Mouse (Mus musculus) intestine, postnatal 0 days (tissue): ENCODE data around the gene Egfl8. TPM values are rescaled to one million over a fixed set of nuclear protein-coding genes. Genes with fewer than 3 reads are reported as not detected.
A peak's percentile ranks its signal among the peaks of the same experiment; 100 is the strongest.

Experiments
- ATAC-seq: fragments of 200-750 bp; cut with Nextera tagmentation; 2 replicates; pipeline ENCODE4 v1.8.0; 2017; ENCODE audit warnings: mild to moderate bottlenecking, moderate TSS enrichment, moderate library complexity
- H3K27ac ChIP-seq: fragments of 300-500 bp; sonication (generic); 2 replicates; pipeline ENCODE4 v1.5.1; 2014; ENCODE audit warnings: mild to moderate bottlenecking, low read depth, low read length, moderate library complexity
- H3K27me3 ChIP-seq: fragments of 300-500 bp; sonication (generic); replicated peaks from 2 replicates; pipeline ENCODE4 v1.6.1; 2014; ENCODE audit warnings: low read length, mixed read lengths; ENCODE audit not compliant: control insufficient read depth, insufficient read depth
- H3K36me3 ChIP-seq: fragments of 300-500 bp; sonication (generic); 2 replicates; pipeline ENCODE4 v1.6.1; 2014; ENCODE audit warnings: mild to moderate bottlenecking, moderate library complexity; ENCODE audit not compliant: control insufficient read depth, insufficient read depth
- H3K4me1 ChIP-seq: fragments of 300-500 bp; sonication (generic); replicated peaks from 2 replicates; pipeline ENCODE4 v1.6.1; 2014; ENCODE audit warnings: antibody characterized with exemption, low read length, mixed read lengths; ENCODE audit not compliant: control insufficient read depth, insufficient read depth
- H3K4me2 ChIP-seq: fragments of 300-500 bp; sonication (generic); replicated peaks from 2 replicates; pipeline ENCODE4 v1.6.1; 2014; ENCODE audit warnings: low read depth, mild to moderate bottlenecking, moderate library complexity
- H3K4me3 ChIP-seq: fragments of 300-500 bp; sonication (generic); 2 replicates; pipeline ENCODE4 v1.5.1; 2014; ENCODE audit warnings: low read depth, low read length
- H3K9ac ChIP-seq: fragments of 300-500 bp; sonication (generic); 2 replicates; pipeline ENCODE4 v1.6.1; 2014; ENCODE audit warnings: mild to moderate bottlenecking, low read depth, low read length
- H3K9me3 ChIP-seq: fragments of 300-500 bp; sonication (generic); 2 replicates; pipeline ENCODE4 v1.6.1; 2016; ENCODE audit warnings: mixed run types; ENCODE audit not compliant: control insufficient read depth
- CTCF ChIP-seq: sonication (generic); IDR thresholded peaks from 2 replicates; pipeline ENCODE4 v1.5.1; 2016; ENCODE audit warnings: low read depth, mild to moderate bottlenecking, control low read depth, antibody characterized with exemption, moderate library complexity
- WGBS: fragments of 180-500 bp; shearing (Covaris S2); extraction: QIAGEN DNeasy Blood & Tissue Kit; methylation state at CpG from one replicate; pipeline ENCODE4 v1.1.7; 2014; 5-methylcytosine and 5-hydroxymethylcytosine counted together
- polyA plus RNA-seq: library from polyadenylated mRNA; unstranded; fragments of >200 nt; fragmentation: Nextera tagmentation; extraction: Ambion mirVana; gene quantifications from 2 replicates; pipeline ENCODE4 v1.2.1, GENCODE M21; 2015

Gene Egfl8
- polyA plus RNA-seq, 1 experiment from 2014 or later, result 2.5 TPM

DNA sequence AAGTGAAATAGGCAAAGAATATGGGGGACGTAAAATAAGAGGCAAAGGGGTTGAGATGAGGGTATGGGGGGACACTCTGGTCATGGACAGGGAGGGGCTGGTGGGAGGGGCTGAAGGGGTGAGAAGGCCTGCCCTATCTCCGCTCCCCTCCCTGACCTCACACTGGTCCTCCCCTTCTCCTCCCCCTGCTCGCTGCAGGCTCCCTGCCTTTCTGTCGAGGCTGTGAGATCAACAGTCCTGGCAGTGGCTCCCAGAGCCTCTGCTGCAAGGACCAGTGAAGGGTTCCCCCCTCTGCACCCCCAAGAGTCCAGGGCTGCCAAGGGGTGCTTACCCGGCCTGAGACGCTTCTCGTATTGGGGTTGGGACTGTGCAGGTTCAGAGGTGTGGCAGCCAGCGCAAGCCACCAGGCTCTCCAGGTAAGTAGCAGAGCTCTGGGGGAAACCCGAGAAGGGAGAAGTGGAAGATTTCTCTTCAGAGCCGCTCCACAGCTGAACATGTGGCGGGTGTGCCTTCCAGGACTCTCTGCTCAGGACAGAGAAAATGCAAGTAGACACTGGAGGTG lies 44.6 kb upstream of the Egfl8 start:
- Histone ChIP-seq H3K9ac (no peak overlapping the region), H3K27ac (no peak overlapping the region), H3K9me3 (no peaks in the 10 kb centered on the region), H3K4me2 (peak overlapping the region; percentile 50), H3K27me3 (peaks cover 7% of the 10 kb centered on the region; the same call in 1 of the 2 replicates), H3K4me1 (peaks cover 12% of the 10 kb centered on the region), H3K36me3 (no peaks in the 10 kb centered on the region), H3K4me3 (peak overlapping the region; percentile 18)
- ATAC-seq, result no peak
- TF ChIP-seq CTCF, result no peak
- WGBS, result 29% methylated on average over 10 of the region's 11 CpGs

DNA sequence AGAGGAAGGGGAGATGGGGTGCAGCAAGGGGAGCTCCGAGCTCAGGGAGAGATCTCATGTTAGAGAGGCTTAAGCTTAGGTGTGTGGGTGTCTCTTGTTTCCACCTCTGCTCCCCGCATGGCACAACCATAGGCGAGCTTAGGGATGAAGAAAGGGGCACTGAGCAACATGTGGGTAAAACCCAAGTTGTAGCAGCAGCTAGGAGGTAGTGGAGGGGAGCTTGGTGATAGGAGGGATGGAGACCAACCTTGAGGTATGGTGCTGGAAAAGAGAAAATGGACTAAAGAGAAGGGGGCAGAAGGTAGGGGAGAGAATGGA lies 44.1 kb upstream of the Egfl8 start:
- Histone ChIP-seq H3K9me3 (no peaks in the 10 kb centered on the region), H3K27ac (no peak overlapping the region), H3K9ac (no peak overlapping the region), H3K27me3 (peaks cover 7% of the 10 kb centered on the region; the same call in 1 of the 2 replicates), H3K4me2 (peak overlapping the region; percentile 50; the same call in 1 of the 2 replicates), H3K4me3 (no peak overlapping the region), H3K36me3 (no peaks in the 10 kb centered on the region), H3K4me1 (peaks cover 12% of the 10 kb centered on the region)
- no peak for ATAC-seq
- 64% methylated on average over 3 of the region's 3 CpGs for WGBS
- TF ChIP-seq CTCF, result no peak

DNA sequence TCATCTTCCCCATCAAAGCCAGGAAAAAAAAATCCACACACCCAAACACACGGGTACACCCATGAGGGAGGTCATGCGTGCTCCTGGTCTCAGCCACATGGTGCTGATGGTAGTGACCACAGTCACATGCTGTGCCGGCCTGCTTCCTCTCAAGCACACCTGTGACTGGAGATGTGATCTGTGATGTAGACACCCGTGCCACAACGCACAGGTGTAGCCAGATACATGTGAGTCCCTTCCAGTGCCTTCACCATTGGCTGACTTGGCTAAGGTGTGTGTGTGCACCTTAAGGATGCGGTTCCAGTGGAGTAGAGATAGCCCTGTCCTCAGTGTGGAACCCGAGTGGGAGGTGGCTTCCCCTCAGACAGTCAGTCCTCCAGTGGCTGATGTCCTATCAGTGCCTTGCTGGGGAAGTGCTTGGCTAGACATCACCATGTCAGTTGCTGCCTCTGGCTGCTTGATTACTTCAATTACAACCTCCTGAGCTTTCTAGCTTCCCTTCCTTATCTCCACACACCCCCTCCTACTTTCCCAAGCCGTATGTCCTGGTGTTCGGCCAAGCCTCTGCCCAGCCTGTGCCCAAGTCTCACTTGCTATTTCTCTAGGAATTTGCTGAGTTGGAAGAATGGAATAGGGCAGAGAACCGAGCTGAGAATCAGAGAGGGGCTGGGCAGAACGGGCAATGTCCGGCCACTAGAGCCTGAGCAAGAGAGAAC lies 43.6 kb upstream of the Egfl8 start:
- Histone ChIP-seq H3K27me3 (peaks cover 7% of the 10 kb centered on the region; the same call in 1 of the 2 replicates), H3K4me1 (peaks cover 12% of the 10 kb centered on the region), H3K4me3 (no peak overlapping the region), H3K36me3 (no peaks in the 10 kb centered on the region), H3K4me2 (0 out of 2 replicates have a peak overlapping the region, but pooled peaks have one; percentile 9), H3K27ac (no peak overlapping the region), H3K9ac (no peak overlapping the region), H3K9me3 (no peaks in the 10 kb centered on the region)
- WGBS, result 51% methylated on average over 12 of the region's 12 CpGs
- no peak for TF ChIP-seq CTCF
- no peak for ATAC-seq

DNA sequence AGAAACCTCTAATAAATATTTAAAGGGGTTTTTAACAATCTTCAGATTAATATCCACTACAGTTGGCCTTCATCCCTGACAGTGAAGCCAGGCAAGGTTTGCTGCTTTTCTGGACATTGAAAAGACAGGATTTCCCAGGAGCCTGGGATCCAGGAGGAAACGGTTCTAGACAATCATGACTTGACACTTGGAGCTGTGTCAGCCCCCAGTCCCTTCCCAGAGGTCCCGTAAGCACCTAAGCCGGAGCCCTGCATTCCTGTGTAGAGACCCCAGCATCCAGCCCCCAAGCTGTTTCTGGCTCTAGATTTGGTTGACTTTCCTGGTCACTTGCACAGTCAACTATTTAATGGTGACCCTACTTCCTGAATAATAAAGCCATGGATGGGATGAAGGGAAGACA lies 42.8 kb upstream of the Egfl8 start:
- no peak for ATAC-seq
- 75% methylated on average over 3 of the region's 3 CpGs for WGBS

DNA sequence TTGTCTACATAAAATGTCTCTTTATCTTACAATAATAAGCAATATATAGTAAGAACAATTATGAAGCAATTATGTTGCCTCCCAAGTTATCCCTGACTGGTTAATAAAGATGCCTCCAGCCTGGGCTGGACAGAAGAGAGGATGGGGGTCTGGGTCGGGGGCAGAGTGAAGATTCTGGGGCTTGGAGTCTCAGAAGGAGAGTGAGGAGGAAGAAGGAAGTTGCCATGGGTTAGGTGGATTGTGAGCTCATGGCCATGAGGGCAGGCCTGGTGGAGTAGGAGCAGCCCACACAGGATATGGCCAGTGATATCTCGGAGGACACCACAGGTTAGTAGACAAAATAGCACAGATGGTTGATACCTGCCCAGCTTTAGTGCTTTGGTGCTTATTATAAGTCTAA lies 42.4 kb upstream of the Egfl8 start:
- Histone ChIP-seq H3K27ac (no peak overlapping the region), H3K9ac (no peak overlapping the region), H3K4me3 (no peak overlapping the region), H3K4me2 (no peak overlapping the region), H3K4me1 (peaks cover 12% of the 10 kb centered on the region), H3K36me3 (peaks cover 6% of the 10 kb centered on the region; the same call in 1 of the 2 replicates), H3K27me3 (peaks cover 7% of the 10 kb centered on the region; the same call in 1 of the 2 replicates), H3K9me3 (no peaks in the 10 kb centered on the region)
- WGBS, result 67% methylated on average over 2 of the region's 2 CpGs
- no peak for TF ChIP-seq CTCF
- no peak for ATAC-seq

More for the DNA sequence above, 42.8 kb upstream of the Egfl8 start:
- Histone ChIP-seq H3K4me3 (no peak overlapping the region), H3K9me3 (no peaks in the 10 kb centered on the region), H3K9ac (no peak overlapping the region), H3K36me3 (peaks cover 2% of the 10 kb centered on the region; the same call in 1 of the 2 replicates), H3K27ac (no peak overlapping the region), H3K4me1 (peaks cover 12% of the 10 kb centered on the region), H3K27me3 (peaks cover 7% of the 10 kb centered on the region; the same call in 1 of the 2 replicates), H3K4me2 (no peak overlapping the region)
- TF ChIP-seq CTCF, result no peak

DNA sequence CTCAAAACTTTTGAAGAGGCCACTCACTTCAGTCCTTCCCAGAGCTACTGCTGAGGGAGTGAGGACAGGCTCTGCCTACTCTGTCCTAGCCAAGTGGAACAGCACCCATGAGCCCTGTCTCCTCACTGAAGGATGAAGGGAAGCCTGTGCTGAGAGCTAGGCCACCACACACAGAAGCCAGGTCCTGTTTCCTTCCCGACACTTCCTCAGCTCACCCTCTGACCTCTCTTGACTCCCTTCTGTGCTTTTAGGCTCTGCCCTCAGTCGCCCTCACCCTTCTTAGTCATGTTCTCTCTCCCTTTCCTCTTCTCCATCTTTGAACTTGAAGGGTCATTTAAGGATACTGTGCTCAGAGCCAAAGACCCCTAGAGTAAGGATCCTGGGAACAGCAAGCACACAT lies 41.5 kb upstream of the Egfl8 start:
- no peak overlapping the region for H3K4me3 ChIP-seq
- peaks cover 7% of the 10 kb centered on the region; the same call in 1 of the 2 replicates for H3K27me3 ChIP-seq
- H3K9ac ChIP-seq, result no peak overlapping the region
- H3K4me2 ChIP-seq, result no peak overlapping the region
- H3K36me3 ChIP-seq, result peaks cover 15% of the 10 kb centered on the region; the same call in 1 of the 2 replicates
- no peak overlapping the region for H3K27ac ChIP-seq
- H3K9me3 ChIP-seq, result no peaks in the 10 kb centered on the region
- TF ChIP-seq CTCF, result no peak
- peaks cover 12% of the 10 kb centered on the region for H3K4me1 ChIP-seq
- 39% methylated on average over 2 of the region's 2 CpGs for WGBS
- ATAC-seq, result no peak
